Mouse (Mus musculus) lung, adult 2 months (tissue): ENCODE results near the gene Msgn1. TPM values are rescaled to one million over a fixed set of nuclear protein-coding genes. Genes with fewer than 3 reads are reported as not detected.

Experiments
- DNase-seq: peaks from one replicate; pipeline ENCODE4 v3.0.0; 2022
- H3K4me1 ChIP-seq: fragments of 200-500 bp; 2 replicates; pipeline ENCODE4 v1.6.1; 2011; ENCODE audit warnings: low read length; ENCODE audit not compliant: control insufficient read depth, insufficient read depth
- H3K4me3 ChIP-seq: fragments of 200-500 bp; replicated peaks from 2 replicates; pipeline ENCODE3; 2011; ENCODE audit warnings: low read depth, mild to moderate bottlenecking, control low read depth, low read length; ENCODE audit errors: extremely low read depth
- CTCF ChIP-seq: fragments of 200-500 bp; IDR thresholded peaks from 2 replicates; pipeline ENCODE4 v1.5.1; 2011; ENCODE audit warnings: mild to moderate bottlenecking, low read length, control low read depth; ENCODE audit not compliant: insufficient read depth
- POLR2A ChIP-seq: fragments of 200-500 bp; IDR thresholded peaks from 2 replicates; pipeline ENCODE4 v1.6.1; 2011; ENCODE audit warnings: low read depth, mild to moderate bottlenecking, control low read depth, low read length, borderline replicate concordance; ENCODE audit errors: extremely low read depth
- WGBS: fragments of 180-500 bp; shearing (Covaris S2); methylation state at CpG from one replicate; pipeline ENCODE4 v1.1.7; 2018; 5-methylcytosine and 5-hydroxymethylcytosine counted together
- polyA plus RNA-seq: library from polyadenylated mRNA; depleted of rRNA; stranded (reverse); fragments of >200 nt; gene quantifications from 2 replicates; pipeline ENCODE4 v1.2.3, GENCODE M21; 2012

Msgn1 gene
- polyA plus RNA-seq, 1 experiment = not detected

DNA sequence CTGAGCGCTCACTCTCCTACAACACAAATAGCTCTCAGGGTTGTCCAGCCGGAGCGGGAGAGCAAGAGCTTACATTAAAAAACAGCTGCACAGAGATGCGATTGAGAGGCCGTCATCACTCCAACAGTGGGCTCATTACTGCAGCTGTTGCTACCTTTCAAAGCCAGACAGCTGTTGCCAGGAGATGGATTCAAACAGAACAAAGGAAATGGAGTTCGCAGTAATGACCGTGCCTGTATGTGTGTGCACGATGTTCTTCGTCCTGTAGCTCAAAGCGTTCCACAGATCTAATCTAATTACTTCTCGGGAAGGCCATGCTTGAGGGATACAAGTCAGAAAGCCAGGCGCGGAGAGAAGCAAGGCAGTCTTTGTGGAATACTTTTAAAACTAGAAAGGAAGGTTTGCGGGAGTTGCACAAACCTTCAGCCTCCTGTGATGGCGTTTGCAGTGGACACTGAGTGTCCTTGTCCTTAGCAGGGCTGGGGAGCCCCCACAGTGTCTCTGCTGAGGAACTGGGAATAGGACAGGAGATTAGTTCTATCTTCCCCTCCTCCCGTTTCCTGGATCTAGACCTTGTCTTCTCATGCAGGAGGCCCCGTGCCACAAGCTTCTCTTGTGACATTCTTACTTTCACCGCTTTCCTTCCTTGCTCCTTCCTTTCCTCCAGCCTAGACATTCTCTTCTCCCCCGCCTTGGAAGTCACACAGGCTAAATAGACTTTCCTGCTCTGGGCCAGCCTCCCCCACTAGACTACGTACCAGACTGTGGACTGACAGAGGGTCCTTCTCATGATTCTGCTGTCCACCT, 13.0 kb upstream of the Msgn1 start:
- TF ChIP-seq POLR2A (no peak), CTCF (no peak)
- Histone ChIP-seq H3K4me3 (no peak overlapping the region), H3K4me1 (no peaks in the 10 kb centered on the region; the same call in 1 of the 2 replicates)
- WGBS = 56% methylated on average over 20 of the region's 20 CpGs
- no peak for DNase-seq

DNA sequence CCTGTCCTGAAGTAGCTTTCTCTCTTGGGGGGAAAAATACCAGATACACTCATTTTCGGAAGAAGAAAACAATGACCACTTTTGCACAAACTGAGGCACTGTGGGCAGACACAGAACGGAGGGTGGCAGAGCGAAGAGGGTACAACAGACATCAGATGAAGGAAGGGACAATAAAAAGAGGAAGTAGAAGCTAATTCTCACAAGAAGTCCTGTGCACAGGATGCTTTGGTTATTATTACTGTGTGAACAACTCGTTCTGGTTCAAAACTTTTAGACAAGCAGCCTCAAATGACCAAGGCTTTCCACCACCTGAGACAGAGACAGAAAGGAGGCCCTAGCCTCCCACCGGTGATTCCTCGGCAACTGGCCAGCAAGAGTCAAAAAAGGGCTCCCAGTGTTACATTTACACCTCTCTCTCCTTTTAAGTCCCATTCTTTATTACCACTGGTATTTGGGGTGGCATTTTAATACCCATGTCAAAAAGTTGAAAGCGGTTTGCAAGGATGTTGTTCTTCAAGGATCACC, 9.0 kb upstream of the Msgn1 start:
- 58% methylated on average over 7 of the region's 7 CpGs for WGBS
- TF ChIP-seq POLR2A = no peak
- TF ChIP-seq CTCF = no peak
- no peak overlapping the region for H3K4me3 ChIP-seq
- no peaks in the 10 kb centered on the region for H3K4me1 ChIP-seq
- DNase-seq = no peak

DNA sequence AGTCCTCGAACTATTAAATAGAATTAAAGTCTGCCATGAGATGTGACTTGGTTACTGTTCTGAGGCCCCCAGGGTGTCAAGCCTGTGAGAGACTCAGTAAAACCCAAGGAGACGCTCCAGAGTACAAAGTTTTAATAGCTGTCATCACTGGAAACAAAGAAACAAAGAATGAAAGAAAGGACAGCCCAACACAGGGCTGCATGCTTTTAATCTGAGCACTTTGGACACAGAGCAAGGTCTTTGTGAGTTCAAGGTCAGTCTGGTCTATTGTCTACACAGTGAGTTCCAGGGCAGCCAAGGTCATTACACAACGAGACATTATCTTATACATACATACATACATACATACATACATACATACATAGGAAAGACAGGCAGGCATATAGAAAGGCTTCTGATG, 7.7 kb upstream of the Msgn1 start:
- WGBS = 73% methylated on average over 3 of the region's 3 CpGs
- Histone ChIP-seq H3K4me1 (no peaks in the 10 kb centered on the region), H3K4me3 (no peak overlapping the region)
- TF ChIP-seq POLR2A (no peak), CTCF (no peak)
- DNase-seq = no peak

DNA sequence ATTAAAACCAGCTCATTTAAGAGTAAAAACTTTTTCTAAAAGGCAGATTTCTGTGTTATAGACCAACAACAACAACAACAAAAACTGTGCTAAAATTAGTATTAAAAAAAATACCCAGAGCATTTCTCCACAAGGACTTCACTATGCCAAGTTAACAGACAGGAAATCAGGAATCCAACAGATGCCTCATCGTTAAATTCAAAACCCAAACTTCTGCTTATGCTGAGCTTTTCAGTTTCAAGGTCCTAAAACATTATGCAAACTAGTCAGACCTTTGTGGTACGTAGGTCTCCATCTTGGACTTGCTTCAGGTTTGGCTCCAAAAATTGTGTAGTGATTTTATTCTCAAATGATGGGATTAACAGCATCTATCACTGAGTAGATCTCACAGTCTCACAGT, 6.8 kb upstream of the Msgn1 start:
- TF ChIP-seq CTCF (no peak), POLR2A (no peak)
- 56% methylated on average over 2 of the region's 2 CpGs for WGBS
- Histone ChIP-seq H3K4me1 (no peaks in the 10 kb centered on the region), H3K4me3 (no peak overlapping the region)
- DNase-seq = no peak

DNA sequence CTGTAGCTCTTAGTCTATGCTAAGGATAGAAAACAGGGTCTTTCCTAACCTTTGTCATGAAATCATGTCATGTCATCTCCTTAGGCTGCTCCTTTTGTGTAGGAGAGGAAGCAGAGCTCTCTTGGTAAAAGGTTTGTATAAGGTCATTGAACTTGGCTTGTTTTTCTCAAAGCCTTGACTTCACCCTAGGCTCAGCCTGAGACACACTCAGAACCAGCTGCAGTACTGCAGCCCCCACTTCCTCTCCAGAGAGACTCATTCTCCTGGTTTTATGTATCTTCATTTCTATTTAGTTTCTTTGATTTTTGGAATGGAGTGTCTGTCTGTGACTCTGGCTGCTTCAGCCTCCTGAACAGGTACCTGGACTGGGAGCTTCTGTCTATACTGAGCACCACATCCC, 6.0 kb upstream of the Msgn1 start:
- no peak for DNase-seq
- TF ChIP-seq POLR2A (no peak), CTCF (no peak)
- Histone ChIP-seq H3K4me3 (no peak overlapping the region), H3K4me1 (no peaks in the 10 kb centered on the region)

DNA sequence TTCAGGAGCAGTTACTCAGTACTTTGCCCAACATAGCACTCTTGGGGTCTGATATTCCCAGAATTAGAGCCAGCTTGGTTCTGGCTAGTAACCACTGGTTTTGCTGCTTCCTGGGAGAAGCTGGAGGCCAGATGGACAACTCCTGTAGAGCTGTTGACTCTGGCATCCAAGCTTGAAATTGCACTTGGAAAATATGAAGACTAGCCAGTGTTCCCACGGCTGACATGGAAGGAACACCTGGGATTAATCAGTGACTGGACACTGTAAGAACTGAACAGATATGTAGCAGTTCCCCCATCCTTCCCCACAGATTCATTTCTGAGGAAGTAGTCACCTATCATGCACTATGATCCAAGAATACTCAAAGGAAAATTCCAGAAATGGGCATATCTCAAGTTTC, 4.1 kb upstream of the Msgn1 start:
- TF ChIP-seq POLR2A (no peak), CTCF (no peak)
- DNase-seq = no peak

DNA sequence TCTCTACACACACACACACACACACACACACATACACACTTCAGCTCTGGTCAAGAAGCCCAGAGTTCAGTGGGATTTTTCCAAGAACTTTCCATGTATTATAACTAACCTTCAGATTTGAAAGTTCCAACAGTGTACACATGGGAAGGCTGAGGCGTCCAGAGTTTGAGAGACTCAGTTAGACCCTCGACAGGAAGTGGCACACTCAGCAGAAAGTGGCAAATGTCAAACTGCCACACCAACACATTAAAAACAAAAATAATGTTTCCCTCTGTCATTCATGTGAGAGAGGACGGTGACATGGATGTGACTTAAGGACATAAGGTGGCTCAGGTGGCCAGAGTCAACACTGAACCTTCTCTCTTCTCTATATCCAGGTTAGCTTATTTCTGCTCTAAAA, 1.6 kb upstream of the Msgn1 start:
- H3K4me3 ChIP-seq = no peak overlapping the region
- TF ChIP-seq POLR2A = no peak
- no peak for TF ChIP-seq CTCF
- DNase-seq = no peak
- H3K4me1 ChIP-seq = no peaks in the 10 kb centered on the region
- 45% methylated on average over 3 of the region's 3 CpGs for WGBS

More for the DNA sequence above, 4.1 kb upstream of the Msgn1 start:
- Histone ChIP-seq H3K4me1 (no peaks in the 10 kb centered on the region), H3K4me3 (no peak overlapping the region)
- 67% methylated on average over 1 of the region's 1 CpGs for WGBS

DNA sequence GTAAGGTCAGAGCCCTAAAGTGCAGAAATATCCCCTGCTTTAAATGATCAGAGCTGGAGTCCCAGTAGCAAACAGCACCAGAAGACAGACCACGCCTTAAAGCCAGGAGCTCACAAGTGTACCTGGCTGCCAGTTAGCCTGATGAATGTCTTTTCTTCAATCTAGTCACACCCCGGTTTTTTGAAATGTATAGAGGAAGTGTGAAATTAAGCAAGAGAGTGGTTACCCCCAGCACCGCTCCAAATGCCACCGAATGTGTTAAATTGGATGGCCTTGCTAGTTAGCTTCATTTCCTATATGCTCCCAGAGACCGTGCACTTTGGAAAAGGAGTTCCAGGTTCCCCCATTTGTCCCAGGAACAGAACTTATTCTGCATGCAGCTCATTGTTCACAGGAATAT, 864 bp upstream of the Msgn1 start:
- Histone ChIP-seq H3K4me3 (no peak overlapping the region), H3K4me1 (no peaks in the 10 kb centered on the region)
- DNase-seq = no peak
- TF ChIP-seq POLR2A (no peak), CTCF (no peak)
- WGBS = 55% methylated on average over 5 of the region's 5 CpGs

DNA sequence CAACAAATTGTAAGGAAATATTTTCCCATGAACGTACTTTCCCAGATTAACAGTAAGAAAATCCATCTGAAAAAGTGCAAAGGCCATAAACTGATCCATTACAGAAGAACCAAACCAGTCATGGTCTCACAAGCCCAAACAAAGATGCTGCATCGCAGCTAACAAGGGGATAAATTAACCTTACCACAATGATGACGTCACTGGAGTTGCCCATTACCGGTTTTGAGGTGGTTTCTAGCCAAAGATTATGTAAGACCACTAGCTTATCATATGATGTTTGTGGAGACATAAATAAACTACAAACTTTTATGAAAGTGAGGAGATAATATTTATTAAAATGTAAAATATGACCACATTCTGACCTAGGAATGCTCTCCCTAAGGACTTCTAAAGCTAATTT, 2.5 kb downstream of the Msgn1 start:
- DNase-seq = no peak
- TF ChIP-seq CTCF = no peak
- no peak for TF ChIP-seq POLR2A
- H3K4me1 ChIP-seq = no peaks in the 10 kb centered on the region
- 76% methylated on average over 4 of the region's 4 CpGs for WGBS
- H3K4me3 ChIP-seq = no peak overlapping the region
